Mouse (Mus musculus) right cerebral cortex, adult 18-20 months (tissue): ENCODE data around the gene Ripk1.
A peak's percentile ranks its signal among the peaks of the same experiment; 100 is the strongest.

Experiments used
- DNase-seq: peaks from one replicate; pipeline ENCODE4 v3.0.0; 2022; ENCODE audit warnings: mixed read lengths

The Ripk1 gene

DNA sequence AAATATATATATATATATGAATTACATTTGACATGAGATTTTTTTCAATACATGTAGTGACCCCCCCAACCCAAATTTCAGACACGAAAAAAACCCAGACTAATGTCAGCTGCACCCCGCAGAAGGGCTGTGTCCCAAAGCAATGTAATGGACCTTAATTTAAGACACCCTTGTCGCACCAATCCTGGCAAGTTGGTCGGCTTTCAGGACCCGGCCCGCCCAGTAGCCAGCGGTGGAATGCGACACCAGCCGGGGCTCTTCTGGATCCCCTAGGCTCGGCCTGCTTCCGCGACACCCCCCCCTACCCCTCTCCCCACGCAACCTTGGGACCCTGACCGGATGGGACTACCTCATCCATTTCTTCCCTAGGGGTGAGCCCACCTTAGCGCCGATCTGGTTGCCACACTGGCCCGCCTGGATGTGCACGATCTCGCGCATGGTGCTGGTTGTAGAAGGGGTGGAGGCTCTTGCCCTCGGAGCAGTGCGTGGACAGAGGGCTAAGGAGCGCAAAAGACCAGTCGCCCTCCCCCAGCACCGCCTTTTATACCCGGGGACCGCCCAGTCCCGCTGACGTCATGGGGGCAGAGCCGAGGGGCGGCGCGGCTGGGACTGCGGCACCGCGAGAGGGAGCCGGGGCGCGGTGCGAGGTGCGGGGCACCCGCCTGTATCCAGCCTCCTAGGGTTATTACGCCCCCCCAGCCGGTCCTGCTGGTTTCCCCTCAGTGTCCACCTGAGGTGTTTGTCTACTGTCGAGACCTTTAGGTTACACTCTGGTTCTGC is 75.5 kb downstream of the Ripk1 start, which contains the start of gene Tubb2a:
Tubb2a (minus strand) TSS at position 516 of the 780 bp plus-strand sequence.
- peak; percentile 92 for DNase-seq

DNA sequence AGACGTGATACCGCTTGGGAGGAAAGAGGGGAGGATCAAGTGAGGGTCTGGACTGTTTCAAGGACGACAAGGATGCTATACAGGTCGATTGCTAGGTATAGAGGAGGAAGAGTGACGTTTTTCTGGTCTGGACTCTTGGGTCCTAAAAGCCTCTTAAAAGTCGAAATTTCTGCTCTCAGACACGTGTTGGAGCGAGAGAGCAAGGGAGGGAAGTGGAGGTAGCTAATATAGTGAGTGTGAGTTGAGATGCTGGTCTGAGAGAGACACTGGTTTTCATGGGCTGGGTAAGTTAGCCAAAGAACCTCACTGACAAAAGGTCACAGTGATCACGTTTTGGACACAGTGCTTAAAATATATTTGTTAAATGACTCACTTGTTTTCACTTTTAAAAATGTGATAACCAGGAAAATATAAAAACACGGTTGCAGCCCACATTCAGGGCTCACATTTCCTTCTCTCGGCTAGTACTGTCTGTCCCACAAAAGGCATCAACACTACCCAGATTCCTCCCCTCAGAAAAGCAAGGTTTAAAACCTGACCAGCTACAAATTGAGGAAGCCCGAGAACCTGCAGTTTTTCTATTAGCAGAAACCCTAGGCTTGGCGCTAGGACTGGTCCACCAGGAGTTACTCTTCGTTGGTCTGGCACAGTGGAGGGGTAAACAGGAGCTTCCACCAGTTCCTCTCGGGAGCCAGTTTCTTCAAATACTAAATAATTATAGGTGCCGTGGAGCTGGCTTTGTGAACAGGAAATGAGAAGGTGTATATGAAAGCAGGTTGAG is 76.5 kb downstream of the Ripk1 start:
- DNase-seq, result no peak

DNA sequence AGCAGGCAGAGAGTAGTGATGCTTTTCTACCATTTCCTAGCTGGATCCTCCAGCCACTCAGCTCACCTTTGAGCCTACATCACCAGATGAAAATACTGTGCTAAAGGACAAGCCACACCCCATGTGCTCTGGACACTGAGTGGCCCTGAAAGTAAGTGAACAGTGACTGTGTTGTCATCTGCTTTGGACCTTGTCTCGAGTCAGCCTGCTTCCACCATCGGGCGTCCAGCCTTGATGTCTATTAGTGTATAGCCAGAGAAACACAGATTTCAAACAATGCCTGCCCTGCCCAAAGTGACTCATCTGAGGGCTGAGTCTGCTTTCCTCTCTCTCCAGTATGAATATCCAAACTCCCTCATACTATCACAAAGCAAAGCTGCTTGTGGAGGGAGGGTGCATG is 77.6 kb downstream of the Ripk1 start:
- no peak for DNase-seq

DNA sequence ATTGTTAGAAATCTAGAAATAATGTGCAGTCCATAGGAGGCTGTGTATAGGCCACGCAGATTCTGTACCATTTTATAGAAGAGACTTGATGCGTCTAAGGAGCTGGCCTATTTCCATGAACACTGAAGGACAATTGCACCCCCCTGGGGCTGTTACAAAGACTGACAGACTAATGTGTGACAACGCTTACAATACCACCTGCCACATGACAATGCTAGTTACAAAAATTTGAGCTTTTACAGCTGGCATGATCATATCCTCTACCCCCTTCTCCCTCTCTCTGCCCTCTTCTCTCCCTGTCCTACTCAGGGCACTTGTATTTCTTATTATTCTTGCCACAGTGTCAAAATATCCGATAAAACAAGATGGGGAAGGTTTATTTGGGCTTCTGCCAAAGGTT is 79.8 kb downstream of the Ripk1 start:
- DNase-seq, result no peak

DNA sequence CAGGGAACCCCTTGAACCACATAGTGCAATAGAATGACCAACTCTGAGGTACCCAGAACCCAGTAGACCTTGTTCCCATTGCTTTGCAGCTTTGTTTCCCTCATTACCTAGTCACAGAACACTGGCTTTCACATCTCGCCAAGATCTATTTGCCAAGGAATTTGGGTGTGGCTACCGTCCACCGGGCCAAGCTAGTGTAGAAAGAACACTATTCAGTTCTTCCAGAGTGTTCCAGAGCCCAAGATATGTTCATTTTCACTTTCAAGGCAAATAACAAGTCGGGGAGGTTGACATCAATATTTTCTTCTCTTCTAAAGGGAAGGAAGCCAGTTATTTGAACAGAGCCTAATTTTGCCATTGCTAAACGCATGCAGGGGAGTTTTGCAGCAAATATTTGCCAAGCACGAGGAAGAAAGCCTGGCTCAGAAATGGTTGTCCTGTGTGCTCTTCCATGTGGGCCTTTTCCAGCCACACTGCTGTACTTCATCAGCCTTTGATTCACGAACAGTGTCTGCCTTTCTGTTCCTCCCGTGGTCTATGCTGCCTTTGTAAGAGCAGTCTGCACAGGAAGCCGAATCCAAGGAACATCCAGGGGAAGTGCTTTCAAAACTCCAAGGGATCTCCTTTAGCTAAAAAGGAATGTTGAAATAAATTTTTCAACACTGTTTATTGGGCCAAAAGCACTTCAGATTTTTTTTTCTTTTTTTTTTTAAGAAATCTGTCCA is 82.0 kb downstream of the Ripk1 start:
- no peak for DNase-seq
